Mouse (Mus musculus) forebrain, embryonic 15.5 days (tissue): Measurements from ENCODE around the gene H2-DMb1. TPM values are rescaled to one million over a fixed set of nuclear protein-coding genes. Genes with fewer than 3 reads are reported as not detected.

ENCODE experiments used
- ATAC-seq: fragments of 200-750 bp; cut with Nextera tagmentation; replicated peaks from 2 replicates; pipeline ENCODE4 v1.8.0; 2017; ENCODE audit warnings: mild to moderate bottlenecking, moderate TSS enrichment, moderate library complexity
- H3K27ac ChIP-seq: fragments of 300-500 bp; sonication (generic); replicated peaks from 2 replicates; pipeline ENCODE4 v1.5.1; 2015; ENCODE audit warnings: mild to moderate bottlenecking, inconsistent platforms
- H3K27me3 ChIP-seq: fragments of 300-500 bp; sonication (generic); 2 replicates; pipeline ENCODE4 v1.6.1; 2015; ENCODE audit warnings: inconsistent platforms
- H3K36me3 ChIP-seq: fragments of 300-500 bp; sonication (generic); 2 replicates; pipeline ENCODE4 v1.6.1; 2015; ENCODE audit warnings: mild to moderate bottlenecking, inconsistent platforms
- H3K4me1 ChIP-seq: fragments of 300-500 bp; sonication (generic); 2 replicates; pipeline ENCODE4 v1.6.1; 2015; ENCODE audit warnings: inconsistent platforms
- H3K4me2 ChIP-seq: fragments of 300-500 bp; sonication (generic); replicated peaks from 2 replicates; pipeline ENCODE4 v1.6.1; 2015; ENCODE audit warnings: mild to moderate bottlenecking, inconsistent platforms
- H3K4me3 ChIP-seq: fragments of 300-500 bp; sonication (generic); 2 replicates; pipeline ENCODE4 v1.5.1; 2015; ENCODE audit warnings: mild to moderate bottlenecking, inconsistent platforms
- H3K9ac ChIP-seq: fragments of 300-500 bp; sonication (generic); replicated peaks from 2 replicates; pipeline ENCODE4 v1.6.1; 2015; ENCODE audit warnings: mild to moderate bottlenecking, inconsistent platforms
- H3K9me3 ChIP-seq: fragments of 300-500 bp; sonication (generic); 2 replicates; pipeline ENCODE4 v1.6.1; 2016; ENCODE audit warnings: inconsistent platforms
- WGBS: fragments of 180-500 bp; shearing (Covaris S2); methylation state at CpG from one replicate; pipeline ENCODE4 v1.1.7; 2015; ENCODE audit warnings: mixed read lengths; 5-methylcytosine and 5-hydroxymethylcytosine counted together
- polyA plus RNA-seq: library from polyadenylated mRNA; unstranded; fragments of >200 nt; fragmentation: Nextera tagmentation; extraction: Ambion mirVana; gene quantifications from 2 replicates; pipeline ENCODE4 v1.2.1, GENCODE M21; 2015

H2-DMb1 gene
- polyA plus RNA-seq, 1 experiment from 2014 or later = 0.88 TPM

DNA sequence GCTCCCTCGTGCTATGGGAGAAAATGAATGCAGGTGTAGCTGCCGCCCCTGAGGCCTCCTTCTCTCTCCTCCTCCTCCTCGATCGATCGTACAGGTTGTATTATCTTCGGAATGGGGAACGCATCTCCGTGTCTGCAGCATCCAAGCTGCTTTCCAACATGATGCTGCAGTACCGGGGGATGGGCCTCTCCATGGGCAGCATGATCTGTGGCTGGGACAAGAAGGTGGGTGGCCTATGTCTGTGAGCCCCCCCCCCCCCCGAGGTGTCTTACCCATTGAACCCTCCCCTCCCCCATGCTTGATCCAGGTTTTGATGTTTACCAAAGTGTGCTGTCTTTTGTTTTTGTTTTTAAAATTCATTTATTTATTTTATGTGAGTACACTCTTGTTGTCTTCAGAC lies 47.2 kb downstream of the H2-DMb1 start:
- 82% methylated on average over 10 of the region's 10 CpGs for WGBS
- H3K27me3 ChIP-seq = peaks cover 51% of the 10 kb centered on the region
- no peaks in the 10 kb centered on the region for H3K36me3 ChIP-seq

DNA sequence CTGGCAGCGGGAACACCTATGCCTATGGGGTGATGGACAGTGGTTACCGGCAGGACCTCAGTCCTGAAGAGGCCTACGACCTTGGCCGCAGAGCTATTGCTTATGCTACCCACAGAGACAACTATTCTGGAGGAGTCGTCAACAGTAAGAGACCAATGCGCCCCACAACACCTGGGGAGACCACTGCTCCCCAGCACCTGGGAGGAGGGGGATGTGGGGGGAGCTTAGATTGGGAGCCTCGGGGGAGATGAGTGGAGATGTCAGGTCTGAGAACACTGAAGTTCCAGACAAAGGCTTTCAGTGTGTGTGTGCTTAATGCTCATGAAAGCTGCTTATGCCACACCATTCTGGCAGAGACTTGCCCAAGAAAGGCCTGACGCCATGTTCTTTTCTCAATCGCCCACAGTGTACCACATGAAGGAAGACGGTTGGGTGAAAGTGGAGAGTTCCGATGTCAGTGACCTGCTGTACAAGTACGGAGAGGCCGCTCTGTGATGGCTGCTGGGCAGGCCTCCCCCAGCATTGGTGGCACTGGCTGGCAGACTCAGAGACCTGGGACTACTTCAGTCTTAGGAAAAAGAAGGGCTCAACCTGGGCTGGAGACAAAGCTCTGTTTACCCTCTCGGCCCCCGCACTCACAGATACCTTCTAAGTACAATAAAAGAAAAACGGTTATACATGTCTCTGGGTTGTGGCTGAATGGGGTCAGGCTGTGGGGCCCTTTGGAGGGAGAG lies 48.1 kb downstream of the H2-DMb1 start:
- Histone ChIP-seq H3K4me3 (no peak overlapping the region), H3K4me2 (no peak overlapping the region), H3K9me3 (no peaks in the 10 kb centered on the region), H3K36me3 (no peaks in the 10 kb centered on the region), H3K4me1 (peaks cover 23% of the 10 kb centered on the region), H3K9ac (no peak overlapping the region), H3K27me3 (peaks cover 52% of the 10 kb centered on the region), H3K27ac (no peak overlapping the region)
- 86% methylated on average over 16 of the region's 16 CpGs for WGBS
- ATAC-seq = no peak

More for the DNA sequence above, 47.2 kb downstream of the H2-DMb1 start:
- Histone ChIP-seq H3K27ac (no peak overlapping the region), H3K4me1 (peaks cover 18% of the 10 kb centered on the region), H3K9me3 (no peaks in the 10 kb centered on the region), H3K4me3 (no peak overlapping the region), H3K9ac (no peak overlapping the region), H3K4me2 (no peak overlapping the region)
- no peak for ATAC-seq

DNA sequence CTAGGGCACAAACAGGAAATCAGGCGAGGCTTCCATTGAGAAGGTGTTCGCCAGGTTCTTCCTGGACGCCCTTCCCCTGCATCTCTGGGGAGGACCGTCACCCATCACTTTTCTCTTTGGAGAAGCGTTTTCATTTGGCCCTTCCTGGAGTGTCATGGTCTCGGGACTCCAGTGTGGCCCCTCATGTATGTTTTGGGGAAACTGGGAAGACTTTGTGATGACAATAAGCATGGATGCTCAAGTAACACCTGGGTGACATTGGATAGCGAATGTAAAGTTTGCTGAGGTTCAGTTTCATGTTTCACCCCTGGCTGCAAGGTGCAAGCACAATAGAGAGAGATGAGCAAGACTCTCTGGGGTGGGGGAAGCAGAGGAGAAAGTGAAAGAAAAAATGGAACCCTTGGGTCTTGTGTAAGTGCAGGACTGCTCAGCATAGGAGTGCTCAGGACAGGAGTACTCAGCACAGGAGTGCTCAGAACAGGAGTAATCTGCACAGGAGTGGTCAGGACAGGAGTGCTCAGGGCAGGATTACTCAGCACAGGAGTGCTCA lies 48.7 kb downstream of the H2-DMb1 start:
- Histone ChIP-seq H3K4me2 (no peak overlapping the region), H3K36me3 (no peaks in the 10 kb centered on the region), H3K9ac (no peak overlapping the region), H3K27me3 (peaks cover 50% of the 10 kb centered on the region), H3K9me3 (no peaks in the 10 kb centered on the region), H3K4me3 (no peak overlapping the region), H3K27ac (no peak overlapping the region), H3K4me1 (peaks cover 23% of the 10 kb centered on the region)
- 71% methylated on average over 7 of the region's 7 CpGs for WGBS
- no peak for ATAC-seq

DNA sequence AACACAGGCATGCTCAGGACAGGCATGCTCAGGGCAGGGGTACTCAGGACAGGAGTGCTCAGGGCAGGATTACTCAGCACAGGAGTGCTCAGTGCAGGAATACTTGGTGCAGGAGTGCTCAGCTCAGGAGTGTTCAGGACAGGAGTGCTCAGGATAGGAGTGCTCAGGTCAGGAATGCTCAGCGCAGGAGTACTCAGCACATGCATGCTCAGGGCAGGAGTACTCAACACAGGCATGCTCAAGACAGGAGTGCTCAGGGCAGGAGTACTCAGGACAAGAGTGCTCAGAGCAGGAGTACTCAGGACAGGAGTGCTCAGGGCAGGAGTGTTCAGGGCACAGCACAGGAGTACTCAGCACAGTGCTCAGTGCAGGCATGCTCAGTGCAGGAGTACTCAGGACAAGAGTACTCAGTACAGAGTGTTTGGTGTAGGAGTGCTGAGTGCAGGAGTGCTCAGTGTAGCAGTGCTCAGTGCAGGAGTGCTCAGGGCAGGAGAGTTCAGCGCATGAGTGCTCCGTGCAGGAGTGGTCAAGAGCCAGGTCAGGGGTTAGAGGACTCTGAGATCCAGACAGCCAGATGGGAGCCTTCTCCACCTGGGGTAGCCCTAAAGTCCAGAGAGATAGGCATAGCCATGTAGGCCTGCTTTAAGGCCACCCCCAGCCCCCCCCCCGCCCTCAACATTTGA lies 50.0 kb downstream of the H2-DMb1 start:
- WGBS = 85% methylated on average over 4 of the region's 4 CpGs
- peaks cover 15% of the 10 kb centered on the region for H3K4me1 ChIP-seq

DNA sequence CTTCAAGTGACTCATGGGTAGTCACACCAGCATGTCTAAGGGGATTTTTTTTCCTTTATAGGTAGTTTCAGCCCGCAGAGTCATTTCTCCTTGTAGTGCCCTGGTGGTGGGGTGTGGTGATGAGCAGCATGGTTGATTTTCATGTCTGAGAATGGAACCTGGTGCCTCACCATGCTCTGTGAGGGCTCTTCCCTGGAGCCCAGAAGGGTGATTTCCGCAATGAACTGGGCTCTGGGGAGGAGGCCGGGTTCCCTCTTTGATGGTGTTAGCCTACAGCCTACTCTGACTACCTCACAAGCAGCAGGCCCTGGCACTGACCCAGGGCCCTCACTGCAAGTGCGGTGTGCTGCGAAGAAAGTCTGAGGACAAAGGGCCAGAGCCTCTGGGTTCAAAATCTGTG lies 50.6 kb downstream of the H2-DMb1 start, which contains the start of gene Tap2:
Gene Tap2, plus strand, starts transcription at position 84 of the 400 bp plus-strand sequence.
- peaks cover 38% of the 10 kb centered on the region for H3K27me3 ChIP-seq
- 46% methylated on average over 5 of the region's 5 CpGs for WGBS

More for the DNA sequence above, 50.0 kb downstream of the H2-DMb1 start:
- Histone ChIP-seq H3K27me3 (peaks cover 44% of the 10 kb centered on the region), H3K9ac (no peak overlapping the region), H3K4me3 (no peak overlapping the region), H3K36me3 (no peaks in the 10 kb centered on the region), H3K27ac (no peak overlapping the region), H3K4me2 (no peak overlapping the region), H3K9me3 (no peaks in the 10 kb centered on the region)
- ATAC-seq = peak; percentile 44; the same call in 1 of the 2 replicates

DNA sequence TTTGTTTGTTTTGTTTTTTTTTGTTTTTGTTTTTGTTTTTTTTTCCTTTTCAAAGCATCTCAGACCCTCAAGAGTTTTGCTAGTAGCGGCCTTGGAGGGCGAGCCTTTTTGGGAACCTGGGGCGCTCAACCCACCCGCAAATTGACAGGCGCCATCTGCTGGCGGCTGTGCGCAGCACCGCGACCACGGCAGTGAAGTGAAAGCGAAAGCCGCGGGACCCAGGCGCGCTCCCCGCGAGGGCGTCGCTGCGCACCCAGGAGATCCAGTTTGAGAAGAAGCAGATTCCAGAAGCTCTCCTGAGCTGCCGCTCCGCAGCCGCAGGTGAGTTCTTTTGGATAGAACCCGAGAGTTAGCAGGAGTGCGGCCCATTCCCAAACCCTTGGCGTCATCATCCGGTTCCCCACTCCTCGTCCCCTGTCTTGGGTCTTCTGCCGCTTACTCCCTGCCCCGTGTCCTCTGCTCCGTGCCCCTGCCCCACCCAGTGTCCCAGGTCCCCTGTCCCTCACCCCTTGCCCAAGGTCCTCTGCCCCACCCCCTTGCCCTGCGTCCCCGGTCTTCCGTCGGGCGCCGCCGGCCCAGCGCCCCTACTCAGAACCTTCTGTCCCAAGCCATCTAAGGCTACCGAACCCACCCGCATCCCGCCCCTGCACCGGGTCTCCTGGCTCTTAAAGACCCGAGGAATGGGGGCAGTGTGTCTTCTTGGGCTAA lies 51.6 kb downstream of the H2-DMb1 start:
- no peak overlapping the region for H3K27ac ChIP-seq
- peak overlapping the region; percentile 77 for H3K4me2 ChIP-seq
- peak overlapping the region; percentile 62 for H3K4me3 ChIP-seq
- H3K9ac ChIP-seq = peak overlapping the region; percentile 53
- H3K9me3 ChIP-seq = no peaks in the 10 kb centered on the region
- ATAC-seq = peak; percentile 80; the same call in 1 of the 2 replicates
- peaks cover 30% of the 10 kb centered on the region for H3K27me3 ChIP-seq
- 1% methylated on average over 44 of the region's 44 CpGs for WGBS
- H3K4me1 ChIP-seq = peaks cover 11% of the 10 kb centered on the region; the same call in 1 of the 2 replicates
- H3K36me3 ChIP-seq = no peaks in the 10 kb centered on the region

More for the DNA sequence above, 50.6 kb downstream of the H2-DMb1 start, which contains the start of gene Tap2:
- H3K27ac ChIP-seq = no peak within 1 kb of the TSS
- H3K4me1 ChIP-seq = peaks cover 11% of the 10 kb centered on the region; the same call in 1 of the 2 replicates
- peak within 1 kb of the TSS; percentile 62 for H3K4me3 ChIP-seq
- no peaks in the 10 kb centered on the region for H3K9me3 ChIP-seq
- peak within 1 kb of the TSS; percentile 53 for H3K9ac ChIP-seq
- no peaks in the 10 kb centered on the region for H3K36me3 ChIP-seq
- ATAC-seq = no peak
- H3K4me2 ChIP-seq = peak within 1 kb of the TSS; percentile 77

DNA sequence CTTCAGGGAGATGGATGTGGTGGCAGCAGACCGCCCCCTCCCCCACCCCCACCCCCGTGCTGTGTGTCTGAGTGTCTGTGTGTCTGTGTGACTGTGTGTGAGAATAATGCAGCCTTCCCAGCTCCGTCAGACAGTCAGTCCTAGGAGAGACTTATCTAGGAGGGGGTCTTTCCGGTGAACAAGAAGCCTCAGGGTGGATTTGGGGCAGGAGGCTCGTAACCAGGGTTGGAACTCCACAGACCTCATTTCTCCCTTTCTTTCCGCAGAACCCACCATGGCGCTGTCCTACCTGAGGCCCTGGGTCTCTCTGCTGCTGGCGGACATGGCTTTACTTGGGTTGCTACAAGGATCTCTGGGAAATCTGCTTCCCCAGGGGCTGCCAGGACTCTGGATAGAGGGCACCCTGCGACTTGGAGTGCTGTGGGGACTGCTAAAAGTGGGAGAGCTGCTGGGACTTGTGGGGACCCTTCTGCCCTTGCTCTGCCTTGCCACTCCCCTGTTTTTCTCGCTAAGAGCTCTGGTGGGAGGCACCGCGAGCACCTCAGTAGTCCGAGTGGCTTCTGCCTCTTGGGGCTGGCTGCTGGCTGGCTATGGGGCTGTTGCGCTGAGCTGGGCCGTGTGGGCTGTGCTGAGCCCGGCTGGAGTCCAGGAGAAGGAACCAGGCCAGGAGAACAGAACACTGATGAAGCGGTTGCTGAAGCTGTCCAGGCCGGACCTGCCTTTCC lies 52.3 kb downstream of the H2-DMb1 start:
- no peak for ATAC-seq
- H3K4me2 ChIP-seq = peak overlapping the region; percentile 77
- peaks cover 27% of the 10 kb centered on the region for H3K27me3 ChIP-seq

DNA sequence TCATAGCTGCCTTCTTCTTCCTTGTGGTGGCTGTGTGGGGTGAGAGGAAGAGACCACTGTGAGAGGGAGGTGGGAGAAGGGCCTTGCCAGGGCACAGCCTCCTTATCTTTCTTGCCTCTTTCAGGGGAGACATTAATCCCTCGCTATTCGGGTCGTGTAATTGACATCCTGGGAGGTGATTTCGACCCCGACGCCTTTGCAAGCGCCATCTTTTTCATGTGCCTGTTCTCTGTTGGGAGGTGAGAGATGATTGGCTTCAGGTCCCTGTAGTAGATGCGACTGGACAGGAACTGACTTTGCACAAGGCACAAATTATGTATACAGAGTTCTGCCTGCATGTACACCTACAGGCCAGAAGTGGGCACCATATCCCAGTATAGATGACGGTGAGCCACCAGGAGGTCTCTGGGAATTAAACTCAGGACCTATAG lies 52.9 kb downstream of the H2-DMb1 start:
- Histone ChIP-seq H3K36me3 (no peaks in the 10 kb centered on the region), H3K9me3 (no peaks in the 10 kb centered on the region), H3K4me2 (no peak overlapping the region), H3K9ac (no peak overlapping the region), H3K4me1 (peaks cover 11% of the 10 kb centered on the region; the same call in 1 of the 2 replicates), H3K27me3 (peaks cover 27% of the 10 kb centered on the region), H3K4me3 (no peak overlapping the region), H3K27ac (no peak overlapping the region)
- WGBS = 11% methylated on average over 9 of the region's 9 CpGs
- no peak for ATAC-seq

More for the DNA sequence above, 52.3 kb downstream of the H2-DMb1 start:
- Histone ChIP-seq H3K36me3 (no peaks in the 10 kb centered on the region), H3K27ac (no peak overlapping the region), H3K9ac (peak overlapping the region; percentile 53), H3K4me3 (peak overlapping the region; percentile 62), H3K4me1 (peaks cover 11% of the 10 kb centered on the region; the same call in 1 of the 2 replicates), H3K9me3 (no peaks in the 10 kb centered on the region)
- WGBS = 13% methylated on average over 18 of the region's 18 CpGs

DNA sequence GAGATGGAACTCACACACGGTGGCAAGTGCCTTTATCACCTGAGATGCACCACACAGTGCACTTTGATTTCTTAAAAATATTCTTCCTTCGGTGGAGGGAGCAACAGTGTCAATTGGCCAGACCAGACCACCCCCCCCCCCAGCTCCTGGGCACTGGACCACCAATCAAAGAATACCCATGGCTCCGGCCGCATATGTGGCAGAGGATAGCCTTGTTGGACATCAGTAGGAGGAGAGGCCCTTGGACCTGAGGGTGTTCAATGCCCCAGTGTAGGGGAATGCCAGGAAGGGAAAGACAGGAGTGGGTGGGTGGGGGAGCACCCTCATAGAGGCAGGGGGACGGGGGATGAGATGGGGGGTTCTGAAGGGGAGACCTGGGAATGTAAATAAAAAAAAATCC lies 53.9 kb downstream of the H2-DMb1 start:
- no peaks in the 10 kb centered on the region for H3K36me3 ChIP-seq
- H3K9me3 ChIP-seq = no peaks in the 10 kb centered on the region
- 84% methylated on average over 5 of the region's 5 CpGs for WGBS
- H3K4me3 ChIP-seq = no peak overlapping the region
- no peak overlapping the region for H3K4me2 ChIP-seq
- peaks cover 11% of the 10 kb centered on the region; the same call in 1 of the 2 replicates for H3K4me1 ChIP-seq
- peaks cover 35% of the 10 kb centered on the region for H3K27me3 ChIP-seq
- no peak overlapping the region for H3K27ac ChIP-seq
- no peak overlapping the region for H3K9ac ChIP-seq
- no peak for ATAC-seq

DNA sequence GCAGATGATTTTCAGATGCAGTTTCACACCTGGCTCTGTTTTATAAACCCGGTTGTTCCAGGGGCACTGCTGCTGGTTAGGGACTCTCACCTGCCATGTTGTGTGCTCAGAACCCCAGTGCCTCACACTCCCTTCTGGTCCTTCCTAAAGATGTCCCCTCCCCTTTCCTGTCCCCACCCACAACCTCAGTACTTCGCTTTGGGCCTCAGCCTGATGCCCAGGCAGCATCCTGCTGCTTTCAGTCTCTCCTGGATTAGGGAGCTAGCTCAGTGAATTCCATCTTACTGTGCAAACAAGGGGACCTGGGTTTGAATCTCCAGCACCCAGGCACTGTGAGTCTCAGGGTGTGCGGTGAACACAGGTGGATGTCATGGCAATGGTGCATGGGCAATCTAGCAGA lies 54.6 kb downstream of the H2-DMb1 start:
- 71% methylated on average over 3 of the region's 3 CpGs for WGBS
- peaks cover 41% of the 10 kb centered on the region for H3K27me3 ChIP-seq

DNA sequence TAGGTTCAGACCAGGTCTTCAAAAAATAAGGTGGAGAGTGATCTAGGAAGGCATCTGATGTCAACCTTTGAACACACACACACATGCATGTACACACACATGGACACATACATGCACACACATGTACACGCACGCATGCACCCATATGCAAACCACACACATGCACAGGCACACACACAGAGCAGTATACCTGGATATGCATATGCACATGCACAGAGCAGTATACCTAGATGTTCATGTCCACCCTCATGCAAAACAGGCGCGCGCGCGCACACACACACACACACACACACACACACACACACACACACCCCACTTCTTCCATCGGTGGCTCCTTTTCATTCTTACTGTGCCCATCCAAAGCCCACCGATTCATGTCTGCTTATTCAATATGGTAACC lies 55.0 kb downstream of the H2-DMb1 start:
- Histone ChIP-seq H3K27me3 (peaks cover 45% of the 10 kb centered on the region), H3K9ac (no peak overlapping the region), H3K9me3 (no peaks in the 10 kb centered on the region), H3K4me1 (peaks cover 11% of the 10 kb centered on the region; the same call in 1 of the 2 replicates), H3K27ac (no peak overlapping the region), H3K4me3 (no peak overlapping the region), H3K36me3 (no peaks in the 10 kb centered on the region), H3K4me2 (no peak overlapping the region)
- WGBS = 95% methylated on average over 9 of the region's 9 CpGs
- ATAC-seq = no peak

More for the DNA sequence above, 54.6 kb downstream of the H2-DMb1 start:
- Histone ChIP-seq H3K9ac (no peak overlapping the region), H3K4me3 (no peak overlapping the region), H3K4me2 (no peak overlapping the region), H3K36me3 (no peaks in the 10 kb centered on the region), H3K27ac (no peak overlapping the region), H3K9me3 (no peaks in the 10 kb centered on the region), H3K4me1 (peaks cover 11% of the 10 kb centered on the region; the same call in 1 of the 2 replicates)
- ATAC-seq = no peak
